Mouse (Mus musculus) lung, postnatal 36 days (tissue): ENCODE data around the gene P4ha1.

Experiments
- DNase-seq: peaks from one replicate; pipeline ENCODE4 v3.0.0; 2022; ENCODE audit warnings: mixed read lengths

The P4ha1 gene

GRCm38 (mm10) chr10:59324311-59325165 is 1.4 kb downstream of the P4ha1 start:
- DNase-seq, result peak; percentile 52

GRCm38 (mm10) chr10:59326612-59327315 is 3.7 kb downstream of the P4ha1 start:
- DNase-seq, result no peak

- DNase-seq, result no peak
These were observed 4.2 kb downstream of the P4ha1 start for GRCm38 (mm10) chr10:59327316-59327710.

- no peak for DNase-seq
These were observed 8.6 kb downstream of the P4ha1 start for GRCm38 (mm10) chr10:59331546-59332256.

- DNase-seq, result peak; percentile 7
These were observed 10.3 kb downstream of the P4ha1 start for GRCm38 (mm10) chr10:59333400-59333799.

- peak; percentile 75 for DNase-seq
These were observed 12.1 kb downstream of the P4ha1 start for GRCm38 (mm10) chr10:59334899-59335798.

GRCm38 (mm10) chr10:59336124-59336523 is 13.0 kb downstream of the P4ha1 start:
- no peak for DNase-seq

- no peak for DNase-seq
These were observed 23.5 kb downstream of the P4ha1 start for GRCm38 (mm10) chr10:59346560-59346959.

- no peak for DNase-seq
These were observed 25.1 kb downstream of the P4ha1 start for GRCm38 (mm10) chr10:59348200-59348599.

- no peak for DNase-seq
These were observed 26.4 kb downstream of the P4ha1 start for GRCm38 (mm10) chr10:59349536-59349935.

- no peak for DNase-seq
These were observed 30.0 kb downstream of the P4ha1 start for GRCm38 (mm10) chr10:59353065-59353464.

GRCm38 (mm10) chr10:59354120-59354519 is 31.0 kb downstream of the P4ha1 start:
- no peak for DNase-seq

- DNase-seq, result no peak
These were observed 31.9 kb downstream of the P4ha1 start for GRCm38 (mm10) chr10:59355020-59355419.

GRCm38 (mm10) chr10:59358744-59359143 is 35.6 kb downstream of the P4ha1 start:
- DNase-seq, result peak; percentile 36

- no peak for DNase-seq
These were observed 40.1 kb downstream of the P4ha1 start for GRCm38 (mm10) chr10:59363208-59363607.

GRCm38 (mm10) chr10:59364551-59364950 is 41.5 kb downstream of the P4ha1 start:
- peak; percentile 86 for DNase-seq

GRCm38 (mm10) chr10:59365804-59366589 is 42.9 kb downstream of the P4ha1 start:
- peak; percentile 16 for DNase-seq

- peak; percentile 54 for DNase-seq
These were observed 43.6 kb downstream of the P4ha1 start for GRCm38 (mm10) chr10:59366746-59367145.

GRCm38 (mm10) chr10:59367206-59367605 is 44.1 kb downstream of the P4ha1 start:
- DNase-seq, result peak; percentile 56

- peak; percentile 35 for DNase-seq
These were observed 45.6 kb downstream of the P4ha1 start for GRCm38 (mm10) chr10:59368729-59369128.

GRCm38 (mm10) chr10:59369426-59369825 is 46.3 kb downstream of the P4ha1 start:
- no peak for DNase-seq
